Mouse (Mus musculus): Measurements from ENCODE around the gene Zcchc2. TPM values are rescaled to one million over a fixed set of nuclear protein-coding genes. Genes with fewer than 3 reads are reported as not detected.
A peak's percentile ranks its signal among the peaks of the same experiment; 100 is the strongest.

Gene Zcchc2
- total RNA-seq (2021) = 10 to 100 TPM; 19.4 to 20.3 TPM
- long read RNA-seq, experiment 1, full-length matches to known transcripts = 1 of 9 reads
- long read RNA-seq, experiment 1, partial matches to known transcripts = 0 of 9 reads
- long read RNA-seq, experiment 1, other reads (novel, unspliced or antisense) = 8 of 9 reads
- long read RNA-seq, experiment 2, full-length matches to known transcripts = 2 of 20 reads
- long read RNA-seq, experiment 2, partial matches to known transcripts = 6 of 20 reads
- long read RNA-seq, experiment 2, other reads (novel, unspliced or antisense) = 12 of 20 reads

GRCm38 (mm10) chr1:105990138-105990821 lies at the start of gene Zcchc2:
Gene Zcchc2 (plus strand): TSS chr1:105990406.
- peak; percentile 99 for DNase-seq (ENCODE audit: low spot score in 2 of 2)

- DNase-seq (ENCODE audit: low spot score in 2 of 2) = no peak
Measured at GRCm38 (mm10) chr1:105944927-105945580, 45.2 kb upstream of the Zcchc2 start.

- no peak for DNase-seq (ENCODE audit: low spot score in 2 of 2)
Measured at GRCm38 (mm10) chr1:105946581-105947540, 43.3 kb upstream of the Zcchc2 start.

- no peak for DNase-seq (ENCODE audit: low spot score in 2 of 2)
Measured at GRCm38 (mm10) chr1:105948352-105948751, 41.9 kb upstream of the Zcchc2 start.

- DNase-seq (ENCODE audit: low spot score in 2 of 2) = no peak
Measured at GRCm38 (mm10) chr1:105953588-105953987, 36.6 kb upstream of the Zcchc2 start.

GRCm38 (mm10) chr1:105954047-105954446 lies 36.2 kb upstream of the Zcchc2 start:
- no peak for DNase-seq (ENCODE audit: low spot score in 2 of 2)

- DNase-seq (ENCODE audit: low spot score in 2 of 2) = no peak
Measured at GRCm38 (mm10) chr1:105956057-105956456, 34.1 kb upstream of the Zcchc2 start.

GRCm38 (mm10) chr1:105961472-105961871 lies 28.7 kb upstream of the Zcchc2 start:
- DNase-seq (ENCODE audit: low spot score in 2 of 2) = no peak

GRCm38 (mm10) chr1:105962084-105962818 lies 28.0 kb upstream of the Zcchc2 start:
- DNase-seq (ENCODE audit: low spot score in 2 of 2) = no peak

GRCm38 (mm10) chr1:105962852-105963251 lies 27.4 kb upstream of the Zcchc2 start:
- DNase-seq (ENCODE audit: low spot score in 2 of 2) = no peak

- no peak for DNase-seq (ENCODE audit: low spot score in 2 of 2)
Measured at GRCm38 (mm10) chr1:105964514-105964913, 25.7 kb upstream of the Zcchc2 start.

GRCm38 (mm10) chr1:105965189-105965588 lies 25.0 kb upstream of the Zcchc2 start:
- no peak for DNase-seq (ENCODE audit: low spot score in 2 of 2)

GRCm38 (mm10) chr1:105971490-105972170 lies 18.6 kb upstream of the Zcchc2 start:
- DNase-seq (ENCODE audit: low spot score in 2 of 2) = peak in 1 of 2 experiments; percentile 29

GRCm38 (mm10) chr1:105974023-105974422 lies 16.2 kb upstream of the Zcchc2 start:
- DNase-seq (ENCODE audit: low spot score in 2 of 2) = no peak

- DNase-seq (ENCODE audit: low spot score in 2 of 2) = no peak
Measured at GRCm38 (mm10) chr1:105977446-105978094, 12.6 kb upstream of the Zcchc2 start.

- DNase-seq (ENCODE audit: low spot score in 2 of 2) = no peak
Measured at GRCm38 (mm10) chr1:105980849-105981610, 9.2 kb upstream of the Zcchc2 start.

- peak in 1 of 2 experiments; percentile 46 for DNase-seq (ENCODE audit: low spot score in 2 of 2)
Measured at GRCm38 (mm10) chr1:105982496-105983364, 7.5 kb upstream of the Zcchc2 start.

All from adrenal gland, adult 18-20 months (tissue).